Mouse (Mus musculus): ENCODE measurements around the gene Zfp706.

- TF ChIP-seq TAL1 (IDR thresholded peaks at IDR 0.05; ENCODE audit: low read length): no peak
- TF ChIP-seq GATA1 (IDR thresholded peaks at IDR 0.05; ENCODE audit: low read length): no peak
Measured at GRCm38 (mm10) chr15:37027956-37028355, 20.4 kb upstream of the Zfp706 start.
